Mouse (Mus musculus) liver, embryonic 11.5 days (tissue): ENCODE measurements around the gene Bmpr1a. TPM values are rescaled to one million over a fixed set of nuclear protein-coding genes. Genes with fewer than 3 reads are reported as not detected.
A peak's percentile ranks its signal among the peaks of the same experiment; 100 is the strongest.
"Not testable (repeated sequence)": the region's sequence is repeated elsewhere in the genome, so short reads cannot be mapped to it uniquely, and the experiment has no call there.

Source experiments
- ATAC-seq: fragments of 200-750 bp; cut with Nextera tagmentation; replicated peaks from 2 replicates; pipeline ENCODE4 v1.8.0; 2017; ENCODE audit warnings: moderate number of reproducible peaks, mild to moderate bottlenecking, moderate TSS enrichment, moderate library complexity; ENCODE audit not compliant: low FRiP score
- DNase-seq: peaks from one replicate; pipeline ENCODE4 v3.0.0-alpha.2; 2017; ENCODE audit warnings: low spot score
- H3K27ac ChIP-seq: fragments of 300-500 bp; sonication (generic); 2 replicates; pipeline ENCODE4 v1.5.1; 2014; ENCODE audit warnings: mild to moderate bottlenecking, low read depth, low read length, control low read depth
- H3K27me3 ChIP-seq: fragments of 300-500 bp; sonication (generic); replicated peaks from 2 replicates; pipeline ENCODE4 v1.6.1; 2014; ENCODE audit warnings: low read length, mixed read lengths; ENCODE audit not compliant: control insufficient read depth, insufficient read depth
- H3K36me3 ChIP-seq: fragments of 300-500 bp; sonication (generic); 2 replicates; pipeline ENCODE4 v1.6.1; 2014; ENCODE audit warnings: mild to moderate bottlenecking, low read length, moderate library complexity, mixed read lengths; ENCODE audit not compliant: control insufficient read depth, insufficient read depth
- H3K4me1 ChIP-seq: fragments of 300-500 bp; sonication (generic); replicated peaks from 2 replicates; pipeline ENCODE4 v1.6.1; 2014; ENCODE audit warnings: low read length, mixed read lengths; ENCODE audit not compliant: control insufficient read depth, insufficient read depth
- H3K4me2 ChIP-seq: fragments of 300-500 bp; sonication (generic); 2 replicates; pipeline ENCODE4 v1.6.1; 2014; ENCODE audit warnings: mild to moderate bottlenecking, control low read depth, moderate library complexity
- H3K4me3 ChIP-seq: fragments of 300-500 bp; sonication (generic); 2 replicates; pipeline ENCODE4 v1.5.1; 2014; ENCODE audit warnings: low read depth, low read length, control low read depth
- H3K9ac ChIP-seq: fragments of 300-500 bp; sonication (generic); 2 replicates; pipeline ENCODE4 v1.6.1; 2014; ENCODE audit warnings: low read depth, low read length, control low read depth
- H3K9me3 ChIP-seq: fragments of 300-500 bp; sonication (generic); 2 replicates; pipeline ENCODE4 v1.6.1; 2016; ENCODE audit warnings: low read length, inconsistent platforms, mixed read lengths; ENCODE audit not compliant: control insufficient read depth
- WGBS: fragments of 180-500 bp; shearing (Covaris S2); extraction: QIAGEN DNeasy Blood & Tissue Kit; methylation state at CpG from one replicate; pipeline ENCODE4 v1.1.7; 2014; 5-methylcytosine and 5-hydroxymethylcytosine counted together
- polyA plus RNA-seq: library from polyadenylated mRNA; unstranded; fragments of >200 nt; fragmentation: Nextera tagmentation; extraction: Ambion mirVana; gene quantifications from 2 replicates; pipeline ENCODE4 v1.2.1, GENCODE M21; 2014

The Bmpr1a gene
- polyA plus RNA-seq, 1 experiment from 2014 or later: 18.0 TPM

DNA sequence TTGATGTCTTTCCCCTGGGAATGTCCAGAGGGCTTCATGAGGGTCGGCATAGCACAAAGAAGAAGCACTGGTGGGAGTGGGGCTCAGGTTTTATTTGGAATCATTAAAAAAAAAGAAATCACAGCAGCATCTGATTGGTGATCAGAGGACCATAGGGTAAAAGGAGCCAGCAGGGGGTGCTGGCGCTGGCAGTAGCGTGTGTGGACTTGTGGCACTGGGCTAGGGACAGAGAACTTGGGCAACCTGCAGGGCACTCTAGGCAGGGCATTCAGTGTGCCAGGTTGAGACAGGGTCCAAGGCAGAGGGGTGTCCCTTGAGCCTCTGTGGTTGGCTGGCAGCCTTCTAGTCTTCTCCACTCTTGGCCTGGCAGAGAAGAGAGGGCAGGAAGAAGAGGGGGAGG, 132.9 kb downstream of the Bmpr1a start:
- ATAC-seq: no peak
- DNase-seq: no peak
- H3K9ac ChIP-seq: no peak overlapping the region
- no peak overlapping the region for H3K27ac ChIP-seq
- 63% methylated on average over 3 of the region's 3 CpGs for WGBS
- no peak overlapping the region for H3K4me3 ChIP-seq
- no peaks in the 10 kb centered on the region for H3K4me1 ChIP-seq
- H3K9me3 ChIP-seq: no peaks in the 10 kb centered on the region
- H3K36me3 ChIP-seq: no peaks in the 10 kb centered on the region
- no peaks in the 10 kb centered on the region for H3K27me3 ChIP-seq
- H3K4me2 ChIP-seq: no peak overlapping the region

DNA sequence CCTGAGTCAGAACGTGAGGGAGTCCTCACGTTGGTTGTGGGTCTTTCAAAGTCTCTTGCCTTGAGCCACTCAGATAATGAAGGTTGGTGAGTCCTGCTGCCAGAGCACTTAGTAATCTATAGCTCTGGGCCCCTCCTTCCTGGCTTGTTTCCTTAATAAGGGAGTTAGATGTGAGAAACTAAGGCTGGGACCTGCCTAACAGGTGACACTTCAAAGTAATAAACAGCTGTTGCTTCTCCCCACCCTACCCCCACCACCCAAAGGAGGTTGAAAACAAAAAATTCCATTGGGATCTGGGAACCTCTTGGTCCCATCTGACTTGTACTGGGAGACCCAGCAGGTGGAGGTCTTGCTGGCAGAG, 138.0 kb downstream of the Bmpr1a start:
- WGBS: 64% methylated on average over 2 of the region's 2 CpGs
- Histone ChIP-seq H3K4me3 (no peak overlapping the region), H3K36me3 (no peaks in the 10 kb centered on the region), H3K9me3 (no peaks in the 10 kb centered on the region), H3K27ac (no peak overlapping the region), H3K4me1 (peaks cover 2% of the 10 kb centered on the region; the same call in 1 of the 2 replicates), H3K27me3 (0 out of 2 replicates have a peak, but pooled peaks cover 2% of the 10 kb centered on the region), H3K4me2 (no peak overlapping the region), H3K9ac (no peak overlapping the region)
- DNase-seq: no peak
- no peak for ATAC-seq

DNA sequence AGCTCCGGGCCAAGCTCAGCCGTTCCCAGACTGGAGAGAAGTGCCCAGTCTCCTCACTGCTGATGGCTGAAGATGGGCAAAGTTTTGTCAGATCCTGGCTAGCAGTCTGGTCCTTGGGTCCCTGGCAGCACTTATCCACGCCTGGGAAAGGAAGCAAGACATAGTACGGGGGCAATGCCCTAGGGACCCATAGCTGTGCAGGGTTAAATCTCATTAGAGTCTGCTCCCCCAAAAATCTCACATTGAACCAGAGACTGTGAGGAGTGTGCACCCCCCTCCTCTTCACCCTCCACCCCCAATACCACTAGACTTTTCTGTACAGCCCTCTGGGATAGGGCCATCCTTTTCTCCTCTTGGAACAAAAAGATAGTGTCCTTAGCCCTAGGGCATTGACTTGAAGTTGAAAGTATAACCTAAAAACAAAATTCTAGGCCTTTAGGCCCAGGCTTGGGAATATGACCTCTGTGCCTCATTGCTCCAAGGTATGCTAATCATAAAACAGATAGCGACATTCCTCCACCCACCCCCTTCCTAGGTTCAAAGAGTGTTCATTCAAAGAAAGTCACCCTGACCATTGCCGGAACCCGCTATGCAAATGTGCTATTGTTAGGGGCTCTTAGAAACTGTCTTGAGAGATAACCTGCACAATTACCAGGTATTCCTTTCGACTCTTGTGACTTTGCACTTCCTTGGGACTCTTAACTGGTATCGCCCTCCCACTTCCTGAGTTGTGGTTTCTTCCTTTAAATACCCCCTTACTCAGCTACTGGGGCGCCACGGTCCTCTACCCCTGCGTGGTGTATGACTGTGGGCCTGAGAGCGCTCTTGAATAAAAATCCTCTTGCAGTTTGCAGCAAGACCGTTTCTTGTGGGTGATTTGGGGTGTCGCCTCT, 138.6 kb downstream of the Bmpr1a start:
- not testable (repeated sequence) for H3K4me3 ChIP-seq, H3K36me3 ChIP-seq, H3K27me3 ChIP-seq, DNase-seq, H3K9ac ChIP-seq, ATAC-seq, H3K9me3 ChIP-seq, H3K4me1 ChIP-seq, H3K27ac ChIP-seq
- WGBS: 81% methylated on average over 15 of the region's 15 CpGs
- peak overlapping the region; percentile 80 for H3K4me2 ChIP-seq

DNA sequence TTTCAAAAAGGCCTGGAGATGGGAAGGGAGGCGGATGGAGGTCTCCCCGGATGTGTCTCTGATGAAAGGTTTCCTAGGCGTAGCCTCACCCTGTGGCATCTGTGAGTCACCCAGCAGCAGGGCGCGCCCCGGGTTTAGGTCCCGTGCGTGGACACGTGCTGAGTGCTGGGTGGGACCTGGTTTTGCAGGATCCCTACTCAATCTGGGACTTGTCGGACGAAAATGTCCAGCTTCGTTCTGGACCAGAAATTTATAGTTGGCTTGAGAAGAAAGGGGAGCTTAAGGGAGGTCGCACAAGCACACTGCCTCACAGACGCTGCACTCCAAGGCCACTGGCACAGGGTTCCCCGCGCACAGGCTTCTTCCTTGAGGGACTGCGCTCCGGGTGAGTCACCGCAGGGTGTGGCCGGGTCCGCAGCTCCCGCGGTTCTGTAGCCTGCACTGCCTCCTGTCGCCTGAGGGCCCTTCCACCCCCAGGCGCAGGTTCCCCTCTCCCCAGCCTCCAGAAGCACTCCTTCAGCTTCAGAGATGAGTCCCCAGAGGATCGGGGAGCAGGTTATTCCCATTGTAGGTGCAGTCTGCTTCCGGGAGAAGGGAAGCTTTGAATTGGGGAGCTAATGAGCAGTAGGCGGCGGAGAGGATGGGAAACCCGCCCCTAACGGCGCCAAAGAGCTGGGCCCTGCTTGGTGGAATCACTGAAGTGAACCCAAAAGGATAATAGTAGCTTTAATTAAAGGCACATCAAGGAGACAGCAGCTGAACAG, 139.5 kb downstream of the Bmpr1a start:
- H3K9me3 ChIP-seq: no peaks in the 10 kb centered on the region
- H3K27ac ChIP-seq: no peak overlapping the region
- peak overlapping the region; percentile 39; the same call in 1 of the 2 replicates for H3K9ac ChIP-seq
- peak overlapping the region; percentile 42 for H3K4me3 ChIP-seq
- peak overlapping the region; percentile 80 for H3K4me2 ChIP-seq
- peak; percentile 69 for ATAC-seq
- H3K4me1 ChIP-seq: peaks cover 2% of the 10 kb centered on the region; the same call in 1 of the 2 replicates
- 6% methylated on average over 32 of the region's 32 CpGs for WGBS
- DNase-seq: peak; percentile 65
- H3K36me3 ChIP-seq: no peaks in the 10 kb centered on the region
- 0 out of 2 replicates have a peak, but pooled peaks cover 2% of the 10 kb centered on the region for H3K27me3 ChIP-seq

DNA sequence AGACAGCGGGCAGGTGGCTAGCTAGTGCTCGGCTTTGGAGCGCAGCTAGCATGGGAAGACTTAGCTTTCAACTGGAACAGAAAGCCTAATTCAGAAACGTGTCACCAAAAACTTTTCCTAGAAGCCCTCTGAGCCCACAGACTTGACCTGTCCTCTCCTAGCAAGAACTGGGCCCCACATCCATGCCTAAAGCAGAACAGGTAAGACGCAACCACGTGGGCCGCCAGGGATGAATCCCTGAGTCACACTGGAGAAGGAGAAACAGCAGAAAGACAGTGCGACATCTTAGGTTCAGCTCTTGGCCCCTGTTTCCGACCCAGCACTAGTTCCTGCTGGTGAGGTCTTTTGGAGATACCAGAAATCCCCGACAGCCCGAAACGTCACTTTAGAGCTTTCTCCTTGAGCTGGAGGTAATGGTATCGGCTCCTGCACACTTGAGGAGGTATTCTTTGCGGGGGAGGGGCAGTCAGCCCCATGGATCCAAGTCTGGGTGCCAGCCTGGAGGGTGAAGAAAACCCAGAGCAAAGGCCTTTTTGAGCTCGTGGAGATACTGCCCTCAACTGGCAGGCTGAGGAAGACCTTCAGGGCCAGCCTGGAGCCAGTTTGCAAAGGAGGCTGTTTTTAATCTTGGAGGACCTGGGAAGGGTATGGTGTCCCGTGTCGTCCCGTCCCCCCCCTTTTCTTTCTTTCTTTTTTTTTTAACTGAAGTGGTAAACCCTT, 140.3 kb downstream of the Bmpr1a start:
- DNase-seq: no peak
- Histone ChIP-seq H3K27me3 (0 out of 2 replicates have a peak, but pooled peaks cover 2% of the 10 kb centered on the region), H3K9me3 (no peaks in the 10 kb centered on the region), H3K4me3 (peak overlapping the region; percentile 42), H3K36me3 (no peaks in the 10 kb centered on the region), H3K27ac (no peak overlapping the region), H3K4me1 (peaks cover 2% of the 10 kb centered on the region; the same call in 1 of the 2 replicates), H3K9ac (peak overlapping the region; percentile 39; the same call in 1 of the 2 replicates), H3K4me2 (peak overlapping the region; percentile 80)
- WGBS: 31% methylated on average over 18 of the region's 18 CpGs
- ATAC-seq: peak; percentile 59; the same call in 1 of the 2 replicates

DNA sequence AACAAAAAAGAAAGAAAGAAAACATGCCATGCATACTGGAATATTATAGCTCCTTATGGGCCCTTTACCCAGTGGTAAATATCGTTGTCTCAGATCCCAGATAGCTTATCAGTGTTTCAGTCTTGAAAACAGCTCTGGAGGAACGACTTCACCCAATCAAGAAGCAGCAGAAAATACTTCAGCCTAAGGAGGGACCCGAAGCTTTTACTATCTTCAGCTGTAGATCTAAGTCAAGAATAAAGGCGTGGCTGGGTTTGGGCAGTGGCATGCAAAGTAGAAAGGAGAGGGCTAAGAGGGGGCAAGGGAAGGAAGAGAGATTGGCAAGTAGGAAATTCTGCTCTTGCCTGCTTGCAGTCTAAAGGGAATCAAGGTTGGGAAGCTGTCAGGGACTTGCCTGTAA, 141.0 kb downstream of the Bmpr1a start:
- no peaks in the 10 kb centered on the region for H3K36me3 ChIP-seq
- H3K9ac ChIP-seq: no peak overlapping the region
- no peak overlapping the region for H3K27ac ChIP-seq
- H3K4me1 ChIP-seq: peaks cover 2% of the 10 kb centered on the region; the same call in 1 of the 2 replicates
- no peak overlapping the region for H3K4me3 ChIP-seq
- H3K9me3 ChIP-seq: no peaks in the 10 kb centered on the region
- 30% methylated on average over 4 of the region's 4 CpGs for WGBS
- DNase-seq (no peak), ATAC-seq (no peak)
- H3K27me3 ChIP-seq: 0 out of 2 replicates have a peak, but pooled peaks cover 2% of the 10 kb centered on the region
- no peak overlapping the region for H3K4me2 ChIP-seq

Other genes with a start within 250 kb of the Bmpr1a start
- gene Shld2, start 192.8 kb downstream of the Bmpr1a start, polyA plus RNA-seq: 10.5 and 15.4 TPM in 2 replicates
- 182 and 192 TPM in 2 replicates for gene Glud1, start 192.6 kb downstream of the Bmpr1a start, polyA plus RNA-seq
- gene Fam25c, start 147.9 kb downstream of the Bmpr1a start, polyA plus RNA-seq: 0.66 TPM in 1 of 2 replicates, not detected in the other
- 1.6 and 1.8 TPM in 2 replicates for gene Sncg, start 128.6 kb downstream of the Bmpr1a start, polyA plus RNA-seq
- gene Mmrn2, start 127.9 kb downstream of the Bmpr1a start, polyA plus RNA-seq: 5.3 and 6.2 TPM in 2 replicates
- not detected in 2 replicates for gene 9230112D13Rik, start 19.5 kb upstream of the Bmpr1a start, polyA plus RNA-seq
- 0.38 and 2.7 TPM in 2 replicates for gene Ldb3, start 85.3 kb upstream of the Bmpr1a start, polyA plus RNA-seq
- not detected in 2 replicates for gene Opn4, start 96.8 kb upstream of the Bmpr1a start, polyA plus RNA-seq
- 38.8 and 41.4 TPM in 2 replicates for gene Wapl, start 170.6 kb upstream of the Bmpr1a start, polyA plus RNA-seq